Mouse (Mus musculus) left cerebral cortex, postnatal 4 days (tissue): ENCODE results near the gene Magea5. TPM values are rescaled to one million over a fixed set of nuclear protein-coding genes. Genes with fewer than 3 reads are reported as not detected.
"Not testable (repeated sequence)": the region's sequence is repeated elsewhere in the genome, so short reads cannot be mapped to it uniquely, and the experiment has no call there.

Source experiments
- DNase-seq: peaks from one replicate; pipeline ENCODE4 v3.0.0-alpha.2; 2022
- intact Hi-C: fragments of 180-260 bp; cut with DNase I; formaldehyde crosslinking; loops from one replicate; pipeline ENCODE4 v1.15.1; 2025
- total RNA-seq, 2 experiments: library from RNA; stranded (reverse); gene quantifications; 2 replicates each; pipeline ENCODE4 v1.2.3; 2021

The Magea5 gene
- total RNA-seq, result not detected

DNA sequence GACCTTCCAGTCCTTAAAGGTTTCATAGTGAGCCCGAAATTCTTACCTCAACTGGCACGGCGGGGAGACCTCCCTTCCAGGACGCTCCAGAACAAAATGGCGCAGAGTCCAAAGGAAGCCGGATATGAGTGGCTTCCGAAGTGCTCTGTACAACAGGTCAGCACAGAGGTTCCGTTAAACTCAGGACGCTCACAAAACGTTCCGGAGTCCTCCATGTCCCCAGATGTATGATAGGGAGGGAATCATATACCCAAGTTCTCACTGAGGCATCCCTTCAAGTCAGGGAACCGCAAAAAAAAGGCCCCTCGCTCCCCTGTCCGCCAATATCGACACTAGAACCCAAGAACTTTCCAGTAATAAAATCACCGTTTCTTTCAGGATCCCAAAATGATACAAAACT lies at the start of gene Magea5:
Magea5 (minus strand) TSS at position 101 of the 400 bp plus-strand sequence.
- DNase-seq, intact Hi-C loops: not testable (repeated sequence)

- intact Hi-C loops, result no loop called here
- no peak for DNase-seq
These were observed 35.1 kb upstream of the Magea5 start for GRCm38 (mm10) chrX:155098024-155098423.

- intact Hi-C loops, DNase-seq: not testable (repeated sequence)
These were observed 30.6 kb upstream of the Magea5 start, which contains the start of gene Magea2 for GRCm38 (mm10) chrX:155093566-155093965. Gene Magea2 (minus strand): TSS chrX:155093666.

- DNase-seq, intact Hi-C loops: not testable (repeated sequence)
These were observed 26.7 kb upstream of the Magea5 start, which contains the start of gene Magea1 for GRCm38 (mm10) chrX:155089693-155090092. Gene Magea1 (minus strand): TSS chrX:155089793.

Other genes with a start within 250 kb of the Magea5 start
- gene Cldn34b1, start 172.9 kb downstream of the Magea5 start, total RNA-seq, result not detected
- not detected for gene Magea6, start 127.2 kb downstream of the Magea5 start, total RNA-seq
- gene Magea3, start 113.6 kb downstream of the Magea5 start, total RNA-seq, result not detected
- gene Magea8, start 67.3 kb downstream of the Magea5 start, total RNA-seq, result not detected
- gene Magea1, start 26.6 kb upstream of the Magea5 start, total RNA-seq, result not detected
- gene Magea2, start 30.5 kb upstream of the Magea5 start, total RNA-seq, result not detected
- gene Cldn34b2, start 65.3 kb upstream of the Magea5 start, total RNA-seq, result not detected
- gene Sat1, start 153.3 kb upstream of the Magea5 start, total RNA-seq, result 10 to 100 TPM; 26.1 to 39.3 TPM
- 10 to 100 TPM; 37.9 to 43.7 TPM for gene Acot9, start 199.3 kb upstream of the Magea5 start, total RNA-seq